Mouse (Mus musculus): ENCODE results near the gene Stx3.

Stx3 gene

DNA sequence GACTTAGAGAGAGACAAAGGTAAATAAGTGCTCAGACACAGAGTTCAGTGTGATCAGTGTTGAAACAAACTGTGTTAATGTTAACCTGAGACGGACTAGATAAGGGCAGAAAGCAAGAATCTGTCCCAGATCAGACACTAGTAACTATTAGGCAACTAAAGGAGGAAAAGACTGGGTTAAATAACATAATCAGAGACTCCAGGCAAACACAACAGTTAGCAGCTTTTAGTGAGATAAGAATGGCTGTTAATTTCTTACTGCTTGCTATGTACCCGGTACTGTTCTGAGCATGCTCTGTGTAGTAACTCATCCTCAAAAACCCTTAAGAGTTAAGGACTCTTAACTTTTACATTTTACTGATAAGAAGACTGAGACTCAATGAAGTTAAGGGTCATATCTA is 93.3 kb downstream of the Stx3 start:
- DNase-seq (ENCODE audit: low spot score) = no peak
